Mouse (Mus musculus): ENCODE measurements around the gene Neurl2. TPM values are rescaled to one million over a fixed set of nuclear protein-coding genes. Genes with fewer than 3 reads are reported as not detected.
A peak's percentile ranks its signal among the peaks of the same experiment; 100 is the strongest.
"Not testable (repeated sequence)": the region's sequence is repeated elsewhere in the genome, so short reads cannot be mapped to it uniquely, and the experiment has no call there.

The Neurl2 gene
- polyA plus RNA-seq (2014; fragmentation: Nextera tagmentation; extraction: Ambion mirVana) = 8.3 and 9.1 TPM in 2 replicates

- Histone ChIP-seq H3K9me3 (ENCODE audit: control insufficient read depth, low read length) (no peaks in the 10 kb centered on the region), H3K36me3 (ENCODE audit: control insufficient read depth, insufficient read depth, low read length) (peaks cover 4% of the 10 kb centered on the region; the same call in 1 of the 2 replicates), H3K4me3 (ENCODE audit: low read depth, low read length) (peak within 1 kb of the TSS; percentile 75), H3K27ac (replicated peaks; ENCODE audit: low read depth, low read length) (peak within 1 kb of the TSS; percentile 87), H3K4me2 (ENCODE audit: low read depth, low read length) (peak within 1 kb of the TSS; percentile 86), H3K27me3 (replicated peaks; ENCODE audit: control insufficient read depth, insufficient read depth, low read length) (no peaks in the 10 kb centered on the region), H3K4me1 (ENCODE audit: control insufficient read depth, insufficient read depth, low read length) (0 out of 2 replicates have a peak, but pooled peaks cover 4% of the 10 kb centered on the region), H3K9ac (ENCODE audit: low read depth, low read length) (peak within 1 kb of the TSS; percentile 75)
- WGBS = under 1% methylated on average over 24 of the region's 31 CpGs
- DNase-seq (ENCODE audit: low spot score) = peak; percentile 97
- peak; percentile 73 for ATAC-seq (ENCODE audit: low read depth)
These were observed at the start of gene Neurl2 for GRCm38 (mm10) chr2:164833314-164833959. Neurl2 (minus strand) TSS chr2:164833456.

- Histone ChIP-seq H3K27ac (replicated peaks; ENCODE audit: low read depth, low read length) (no peak overlapping the region), H3K4me1 (ENCODE audit: control insufficient read depth, insufficient read depth, low read length) (peaks cover 11% of the 10 kb centered on the region), H3K4me3 (ENCODE audit: low read depth, low read length) (no peak overlapping the region), H3K9me3 (ENCODE audit: control insufficient read depth, low read length) (no peaks in the 10 kb centered on the region), H3K4me2 (ENCODE audit: low read depth, low read length) (no peak overlapping the region), H3K9ac (ENCODE audit: low read depth, low read length) (no peak overlapping the region), H3K36me3 (ENCODE audit: control insufficient read depth, insufficient read depth, low read length) (peaks cover 47% of the 10 kb centered on the region), H3K27me3 (replicated peaks; ENCODE audit: control insufficient read depth, insufficient read depth, low read length) (no peaks in the 10 kb centered on the region)
- DNase-seq (ENCODE audit: low spot score) (no peak), ATAC-seq (ENCODE audit: low read depth) (no peak)
- 63% methylated on average over 9 of the region's 9 CpGs for WGBS
These were observed 49.4 kb upstream of the Neurl2 start for GRCm38 (mm10) chr2:164882619-164883018.

- ATAC-seq (ENCODE audit: low read depth) (peak; percentile 87), DNase-seq (ENCODE audit: low spot score) (peak; percentile 98)
- peak overlapping the region; percentile 100 for H3K27ac ChIP-seq (replicated peaks; ENCODE audit: low read depth, low read length)
- peaks cover 25% of the 10 kb centered on the region for H3K36me3 ChIP-seq (ENCODE audit: control insufficient read depth, insufficient read depth, low read length)
- H3K9ac ChIP-seq (ENCODE audit: low read depth, low read length) = peak overlapping the region; percentile 100
- H3K4me1 ChIP-seq (ENCODE audit: control insufficient read depth, insufficient read depth, low read length) = peaks cover 12% of the 10 kb centered on the region
- no peaks in the 10 kb centered on the region for H3K27me3 ChIP-seq (replicated peaks; ENCODE audit: control insufficient read depth, insufficient read depth, low read length)
- peak overlapping the region; percentile 94 for H3K4me2 ChIP-seq (ENCODE audit: low read depth, low read length)
- no peaks in the 10 kb centered on the region for H3K9me3 ChIP-seq (ENCODE audit: control insufficient read depth, low read length)
- WGBS = under 1% methylated on average over 28 of the region's 72 CpGs
- peak overlapping the region; percentile 87 for H3K4me3 ChIP-seq (ENCODE audit: low read depth, low read length)
These were observed 46.5 kb upstream of the Neurl2 start for GRCm38 (mm10) chr2:164879568-164880277.

GRCm38 (mm10) chr2:164879228-164879567 lies 45.9 kb upstream of the Neurl2 start, which contains the start of gene Pcif1:
Pcif1 (plus strand) TSS chr2:164879304.
- 0% methylated on average over 20 of the region's 40 CpGs for WGBS
- Histone ChIP-seq H3K4me3 (ENCODE audit: low read depth, low read length) (peak within 1 kb of the TSS; percentile 87), H3K36me3 (ENCODE audit: control insufficient read depth, insufficient read depth, low read length) (peaks cover 20% of the 10 kb centered on the region), H3K27me3 (replicated peaks; ENCODE audit: control insufficient read depth, insufficient read depth, low read length) (no peaks in the 10 kb centered on the region), H3K9me3 (ENCODE audit: control insufficient read depth, low read length) (no peaks in the 10 kb centered on the region), H3K9ac (ENCODE audit: low read depth, low read length) (peak within 1 kb of the TSS; percentile 100), H3K4me1 (ENCODE audit: control insufficient read depth, insufficient read depth, low read length) (peaks cover 16% of the 10 kb centered on the region), H3K4me2 (ENCODE audit: low read depth, low read length) (peak within 1 kb of the TSS; percentile 94), H3K27ac (replicated peaks; ENCODE audit: low read depth, low read length) (peak within 1 kb of the TSS; percentile 100)
- ATAC-seq (ENCODE audit: low read depth) (peak; percentile 88), DNase-seq (ENCODE audit: low spot score) (peak; percentile 90)

GRCm38 (mm10) chr2:164878509-164879227 lies 45.4 kb upstream of the Neurl2 start:
- H3K9me3 ChIP-seq (ENCODE audit: control insufficient read depth, low read length) = no peaks in the 10 kb centered on the region
- no peaks in the 10 kb centered on the region for H3K27me3 ChIP-seq (replicated peaks; ENCODE audit: control insufficient read depth, insufficient read depth, low read length)
- H3K9ac ChIP-seq (ENCODE audit: low read depth, low read length) = peak overlapping the region; percentile 100
- H3K4me3 ChIP-seq (ENCODE audit: low read depth, low read length) = peak overlapping the region; percentile 87
- WGBS = 2% methylated on average over 27 of the region's 28 CpGs
- H3K4me1 ChIP-seq (ENCODE audit: control insufficient read depth, insufficient read depth, low read length) = peaks cover 16% of the 10 kb centered on the region
- H3K27ac ChIP-seq (replicated peaks; ENCODE audit: low read depth, low read length) = peak overlapping the region; percentile 100
- DNase-seq (ENCODE audit: low spot score) = peak; percentile 73
- peak overlapping the region; percentile 94 for H3K4me2 ChIP-seq (ENCODE audit: low read depth, low read length)
- ATAC-seq (ENCODE audit: low read depth) = peak; percentile 20; the same call in 1 of the 2 replicates
- peaks cover 15% of the 10 kb centered on the region; the same call in 1 of the 2 replicates for H3K36me3 ChIP-seq (ENCODE audit: control insufficient read depth, insufficient read depth, low read length)

- not testable (repeated sequence) for H3K27ac ChIP-seq (replicated peaks; ENCODE audit: low read depth, low read length); H3K27me3 ChIP-seq (replicated peaks; ENCODE audit: control insufficient read depth, insufficient read depth, low read length); H3K9me3 ChIP-seq (ENCODE audit: control insufficient read depth, low read length); H3K9ac ChIP-seq (ENCODE audit: low read depth, low read length); H3K36me3 ChIP-seq (ENCODE audit: control insufficient read depth, insufficient read depth, low read length); DNase-seq (ENCODE audit: low spot score); ATAC-seq (ENCODE audit: low read depth)
- Histone ChIP-seq H3K4me3 (ENCODE audit: low read depth, low read length) (peak overlapping the region; percentile 87), H3K4me2 (ENCODE audit: low read depth, low read length) (peak overlapping the region; percentile 94; the same call in 1 of the 2 replicates), H3K4me1 (ENCODE audit: control insufficient read depth, insufficient read depth, low read length) (peaks cover 16% of the 10 kb centered on the region)
- WGBS = 78% methylated on average over 11 of the region's 11 CpGs
These were observed 44.3 kb upstream of the Neurl2 start for GRCm38 (mm10) chr2:164877376-164878215.

GRCm38 (mm10) chr2:164875648-164876047 lies 42.4 kb upstream of the Neurl2 start:
- not testable (repeated sequence) for H3K27me3 ChIP-seq (replicated peaks; ENCODE audit: control insufficient read depth, insufficient read depth, low read length); H3K27ac ChIP-seq (replicated peaks; ENCODE audit: low read depth, low read length); H3K36me3 ChIP-seq (ENCODE audit: control insufficient read depth, insufficient read depth, low read length); H3K9me3 ChIP-seq (ENCODE audit: control insufficient read depth, low read length); ATAC-seq (ENCODE audit: low read depth); H3K4me3 ChIP-seq (ENCODE audit: low read depth, low read length); H3K9ac ChIP-seq (ENCODE audit: low read depth, low read length); H3K4me2 ChIP-seq (ENCODE audit: low read depth, low read length); DNase-seq (ENCODE audit: low spot score)
- H3K4me1 ChIP-seq (ENCODE audit: control insufficient read depth, insufficient read depth, low read length) = peaks cover 14% of the 10 kb centered on the region
- 38% methylated on average over 2 of the region's 2 CpGs for WGBS

Measured in embryonic facial prominence, embryonic 14.5 days (tissue).